Mouse (Mus musculus) layer of hippocampus, adult 18-20 months (tissue): ENCODE measurements around the gene Kcmf1. TPM values are rescaled to one million over a fixed set of nuclear protein-coding genes. Genes with fewer than 3 reads are reported as not detected.

Source experiments
- total RNA-seq, 2 experiments: library from RNA; stranded (reverse); gene quantifications; 2 replicates each; pipeline ENCODE4 v1.2.3; 2021

Kcmf1 gene
- total RNA-seq, 2 experiments from 2014 or later = 64.2 to 65.8 TPM

Other genes starting within 250 kb of the Kcmf1 start
- 1 to 10 TPM; 3.2 to 3.5 TPM for gene Tcf7l1, start 110.7 kb downstream of the Kcmf1 start, total RNA-seq
- 100 to 1,000 TPM; 264 to 325 TPM for gene Tmsb10, start 58.8 kb upstream of the Kcmf1 start, total RNA-seq